Mouse (Mus musculus) monocyte, adult 5-6 weeks (primary cell): ENCODE measurements around the gene Wnt7b. TPM values are rescaled to one million over a fixed set of nuclear protein-coding genes. Genes with fewer than 3 reads are reported as not detected.

ENCODE experiments used
- ATAC-seq: fragments of 153-309, 156-312 bp; replicated peaks from 2 replicates; pipeline ENCODE4 v1.8.0; 2017; ENCODE audit warnings: mild to moderate bottlenecking; ENCODE audit not compliant: low TSS enrichment, insufficient number of reproducible peaks, severe bottlenecking, poor library complexity, low FRiP score
- total RNA-seq: library from RNA; stranded (forward); fragments of 200-1000, 200-491, 200-594 nt; gene quantifications from 3 replicates; pipeline ENCODE4 v1.2.3, GENCODE M21; 2017

Wnt7b gene
- total RNA-seq = not detected in 3 replicates

DNA sequence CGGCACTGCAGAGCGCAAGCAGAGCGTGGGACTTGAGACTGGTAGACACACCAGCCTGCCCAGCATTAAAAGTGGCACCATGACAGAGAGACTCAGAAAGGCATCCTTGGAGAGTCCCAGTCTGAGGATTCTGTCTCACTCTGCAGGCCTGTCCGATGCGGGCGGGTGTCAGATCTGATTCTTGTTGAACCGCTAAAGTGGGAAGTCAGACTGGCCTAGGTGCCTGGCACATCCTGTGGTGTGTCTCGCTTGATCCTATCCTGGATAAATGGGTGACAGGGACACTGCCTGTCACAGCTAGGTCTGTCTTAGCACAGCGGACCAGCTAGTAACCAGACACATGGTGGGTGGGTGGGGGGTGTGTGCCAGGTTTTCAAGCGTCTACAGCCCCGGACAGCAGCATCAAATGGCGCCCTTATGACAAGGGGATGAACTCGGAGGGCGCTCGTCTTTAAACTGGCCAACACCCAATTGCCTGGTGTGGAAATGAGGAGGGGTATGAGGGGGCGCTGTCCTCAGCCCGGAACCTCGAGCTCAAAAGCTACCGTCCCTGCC, at the start of gene Wnt7b:
Gene Wnt7b, minus strand, starts transcription at position 118 of the 555 bp plus-strand sequence.
- no peak for ATAC-seq

DNA sequence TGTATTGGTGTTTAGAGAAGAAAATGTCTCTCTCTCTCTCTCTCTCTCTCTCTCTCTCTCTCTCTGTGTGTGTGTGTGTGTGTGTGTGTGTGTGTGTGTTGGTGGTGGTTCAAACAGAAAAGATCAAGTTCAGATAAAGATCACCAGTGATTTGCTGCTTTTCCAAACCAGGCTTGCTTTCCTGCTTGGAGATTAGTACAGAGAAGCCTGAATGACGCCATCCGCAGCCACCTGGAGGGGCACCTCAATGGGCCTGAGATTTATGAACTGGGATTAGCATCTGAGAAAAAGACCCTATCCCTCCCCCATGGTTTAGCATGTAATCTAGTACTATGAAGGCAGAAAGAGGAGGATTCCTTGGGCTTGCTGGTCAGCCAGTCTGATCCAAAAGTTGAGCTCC, 49.3 kb upstream of the Wnt7b start:
- ATAC-seq = no peak

DNA sequence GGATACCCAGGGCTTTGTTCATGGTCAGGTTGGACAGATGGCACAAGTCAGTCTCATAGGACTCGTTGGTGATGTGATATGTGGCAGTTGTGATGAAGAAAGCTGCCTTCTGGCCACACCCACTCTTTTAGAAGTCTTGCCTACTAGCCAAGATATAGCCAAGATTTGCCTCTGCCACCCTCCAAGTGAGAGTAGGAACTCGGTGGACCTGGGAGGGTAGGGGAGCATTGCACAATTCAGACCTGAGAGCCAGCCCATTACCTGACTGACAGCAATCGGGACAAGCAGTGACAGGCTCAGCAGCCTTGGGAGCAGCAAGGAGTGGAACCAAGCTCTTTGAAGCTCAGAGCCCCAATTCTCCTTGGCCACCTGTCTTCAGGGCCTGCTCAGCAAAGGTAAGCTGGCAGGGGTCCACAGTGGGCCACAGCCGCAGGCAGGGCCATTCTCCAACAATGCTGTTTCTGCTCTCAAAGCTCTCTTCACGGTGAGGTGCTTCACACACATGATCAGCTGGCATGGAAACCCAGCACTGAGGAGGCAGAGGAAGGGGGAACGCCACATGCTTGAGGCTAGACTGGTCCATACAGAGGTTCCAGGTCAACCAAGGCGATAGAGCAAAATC, 47.8 kb upstream of the Wnt7b start:
- no peak for ATAC-seq

DNA sequence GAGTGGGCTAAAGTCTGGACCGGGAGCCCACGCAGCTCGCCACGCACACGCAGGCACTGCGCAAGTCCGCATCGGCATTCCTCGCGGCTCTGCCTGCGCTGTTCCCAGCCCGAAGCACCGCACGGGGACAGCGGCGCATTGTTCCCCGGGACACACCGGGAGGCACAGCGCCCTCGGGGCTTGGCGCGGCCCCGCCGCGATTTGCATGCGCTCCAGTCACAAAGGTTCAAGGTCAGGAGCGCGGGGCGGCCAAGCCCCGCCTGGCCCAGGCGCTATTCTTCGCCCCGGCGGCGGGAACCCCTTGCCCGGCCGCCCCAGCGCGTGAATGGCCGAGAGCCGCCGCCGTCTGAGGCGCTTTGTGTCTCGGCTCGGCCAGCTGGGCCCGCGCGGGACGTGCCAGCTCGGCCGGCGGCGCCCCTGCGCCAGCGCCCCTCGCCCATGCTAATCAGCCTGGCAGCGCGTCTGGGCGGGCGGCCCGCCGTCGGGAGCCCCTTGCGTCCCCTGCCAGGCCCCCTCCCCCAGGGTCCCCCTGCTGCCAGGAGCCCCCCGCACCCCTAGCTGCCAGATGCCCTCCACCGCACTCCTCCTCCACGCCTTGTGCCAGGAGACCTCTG, 43.5 kb upstream of the Wnt7b start:
- ATAC-seq = no peak

DNA sequence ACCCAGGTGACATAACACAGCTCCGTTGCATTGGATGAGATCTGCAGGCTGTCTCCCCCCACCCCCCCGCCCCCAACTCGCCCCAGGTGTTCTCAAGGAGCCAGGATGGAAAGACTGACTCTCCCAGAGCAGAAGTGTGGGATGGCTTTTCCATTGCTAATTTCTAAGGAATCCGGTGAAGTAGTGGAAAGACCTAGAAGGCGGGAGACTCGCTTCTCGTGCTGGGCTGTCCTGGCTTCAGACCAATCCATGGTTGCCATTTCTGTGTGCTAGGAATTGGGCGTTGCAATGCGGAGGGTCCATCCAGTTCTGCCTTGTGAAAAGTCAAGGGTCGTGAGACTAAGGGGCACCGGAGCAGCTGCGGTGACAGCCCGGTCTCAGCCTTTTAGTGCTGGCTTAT, 39.9 kb upstream of the Wnt7b start:
- no peak for ATAC-seq

DNA sequence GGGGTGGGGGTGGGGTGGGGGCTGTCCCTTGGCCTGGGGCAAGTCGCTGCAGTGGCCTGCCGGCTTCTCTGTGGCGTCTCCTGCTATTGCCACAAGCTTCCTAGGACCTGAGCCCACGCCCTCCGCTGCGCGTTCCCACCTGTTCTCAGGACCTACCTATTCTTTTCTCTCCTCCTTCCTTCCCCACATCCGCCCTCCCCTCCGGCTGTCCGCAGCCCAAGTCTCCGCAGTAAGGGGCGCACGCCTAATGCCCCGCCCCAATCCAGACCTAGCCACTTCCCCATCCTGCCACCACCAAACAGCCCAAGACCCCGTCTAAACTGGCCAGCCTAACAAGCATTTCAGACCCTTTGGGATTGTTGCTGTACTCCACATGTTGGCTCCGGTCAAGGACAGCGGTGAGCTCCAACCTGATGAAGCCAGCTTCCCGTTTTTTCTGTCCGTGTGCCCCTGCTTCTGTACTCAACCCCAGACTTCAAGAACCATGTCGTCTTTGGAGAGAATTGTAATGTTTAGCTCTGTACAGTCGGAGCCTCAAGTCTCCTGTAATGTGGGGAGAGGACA, 33.3 kb upstream of the Wnt7b start:
- ATAC-seq = no peak

DNA sequence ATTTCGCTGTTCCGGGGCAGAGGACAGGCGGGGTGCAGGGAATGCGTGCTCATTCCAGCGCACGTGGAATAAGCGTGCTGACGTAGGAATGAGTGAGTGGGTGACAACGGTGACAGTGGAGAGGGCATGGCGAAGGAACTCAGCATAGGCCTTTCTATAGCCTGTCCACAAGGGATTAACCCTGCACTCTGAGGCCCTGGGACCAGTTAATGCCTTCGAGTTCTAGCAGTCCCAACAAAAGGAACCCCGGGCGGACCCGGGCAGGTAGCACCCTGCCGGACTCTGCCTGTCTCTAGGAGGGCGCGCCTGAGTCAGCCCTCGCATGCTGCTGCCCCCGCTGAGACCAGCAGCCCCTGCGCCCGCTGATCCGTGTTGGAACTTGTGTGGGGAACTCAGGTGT, 32.8 kb upstream of the Wnt7b start:
- no peak for ATAC-seq

DNA sequence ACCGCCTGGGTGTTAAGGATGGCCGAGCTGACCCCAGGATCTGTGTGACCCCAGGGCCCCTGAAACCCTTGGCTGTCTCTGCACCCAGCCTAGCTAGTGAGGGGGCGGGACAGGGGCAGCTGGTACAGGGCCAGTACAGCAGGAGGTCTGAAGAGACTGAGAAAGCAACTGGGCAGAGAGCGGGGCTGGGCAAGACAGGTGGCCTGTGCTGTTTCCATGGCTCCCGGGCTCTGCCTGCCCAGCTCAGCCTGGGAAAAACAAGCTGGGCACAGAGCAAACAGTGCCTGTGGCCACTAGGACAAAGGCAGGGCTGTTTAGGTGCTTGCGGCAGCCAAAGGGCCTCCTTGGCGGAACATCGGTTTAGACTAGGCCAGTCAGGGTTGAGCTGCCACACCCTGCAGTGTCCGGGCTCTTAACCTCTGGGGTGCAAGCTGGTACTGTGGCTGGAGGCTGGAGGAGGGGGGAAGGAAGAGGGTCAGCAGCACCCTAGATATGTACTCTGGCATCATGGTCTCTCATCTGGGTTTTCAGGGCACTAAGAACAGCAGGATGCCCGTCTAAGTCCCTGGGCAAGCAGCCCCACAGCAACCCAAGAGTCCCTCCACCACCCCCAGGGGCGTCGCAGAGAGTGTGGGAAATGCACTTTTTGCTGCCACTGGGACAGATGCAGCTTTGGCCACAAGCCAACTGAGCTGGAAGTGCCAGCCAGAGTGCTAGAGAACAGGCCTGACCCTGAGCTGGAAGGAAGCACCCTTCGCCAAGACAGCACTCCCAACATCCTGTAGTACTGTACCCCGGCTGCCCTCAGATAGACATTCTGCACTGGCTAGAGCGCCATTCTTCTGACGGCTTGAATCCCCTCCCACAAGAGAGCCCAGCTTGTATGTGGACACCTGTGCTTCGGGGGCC, 31.3 kb upstream of the Wnt7b start:
- ATAC-seq = no peak

DNA sequence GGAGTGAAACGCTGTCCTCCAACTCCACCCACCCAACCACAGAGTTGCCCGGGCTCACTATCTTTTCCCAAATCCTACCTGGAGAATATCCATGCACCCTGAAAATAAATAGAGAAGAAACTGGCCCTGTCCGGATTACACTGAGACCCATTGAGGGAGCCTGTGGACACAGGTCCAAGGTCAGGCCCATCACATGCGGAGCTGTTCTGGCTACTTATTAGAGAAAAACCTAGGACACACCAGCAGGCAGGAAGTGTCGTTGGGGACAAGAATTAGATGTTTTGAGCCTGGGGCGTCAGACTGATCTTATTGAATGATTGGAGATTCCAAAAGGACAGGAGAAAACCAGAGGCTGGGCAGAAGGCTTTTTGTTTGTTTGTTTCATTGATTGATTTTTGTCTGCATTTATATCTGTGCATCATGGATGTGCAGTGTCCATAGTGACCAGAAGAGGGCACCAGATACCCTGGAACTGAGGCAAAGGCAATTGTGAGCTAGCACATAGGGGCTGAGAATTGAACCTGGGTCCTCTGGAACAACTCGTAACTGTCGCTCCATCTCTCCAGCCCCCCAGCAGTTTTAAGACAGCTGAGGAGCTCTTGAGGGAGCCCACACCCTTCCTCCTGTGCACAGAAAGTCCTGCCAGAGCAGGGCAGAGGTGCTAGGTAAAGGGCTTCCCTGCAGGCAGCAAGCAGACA, 30.5 kb upstream of the Wnt7b start:
- ATAC-seq = 0 out of 2 replicates have a peak, but pooled peaks have one; percentile 33

DNA sequence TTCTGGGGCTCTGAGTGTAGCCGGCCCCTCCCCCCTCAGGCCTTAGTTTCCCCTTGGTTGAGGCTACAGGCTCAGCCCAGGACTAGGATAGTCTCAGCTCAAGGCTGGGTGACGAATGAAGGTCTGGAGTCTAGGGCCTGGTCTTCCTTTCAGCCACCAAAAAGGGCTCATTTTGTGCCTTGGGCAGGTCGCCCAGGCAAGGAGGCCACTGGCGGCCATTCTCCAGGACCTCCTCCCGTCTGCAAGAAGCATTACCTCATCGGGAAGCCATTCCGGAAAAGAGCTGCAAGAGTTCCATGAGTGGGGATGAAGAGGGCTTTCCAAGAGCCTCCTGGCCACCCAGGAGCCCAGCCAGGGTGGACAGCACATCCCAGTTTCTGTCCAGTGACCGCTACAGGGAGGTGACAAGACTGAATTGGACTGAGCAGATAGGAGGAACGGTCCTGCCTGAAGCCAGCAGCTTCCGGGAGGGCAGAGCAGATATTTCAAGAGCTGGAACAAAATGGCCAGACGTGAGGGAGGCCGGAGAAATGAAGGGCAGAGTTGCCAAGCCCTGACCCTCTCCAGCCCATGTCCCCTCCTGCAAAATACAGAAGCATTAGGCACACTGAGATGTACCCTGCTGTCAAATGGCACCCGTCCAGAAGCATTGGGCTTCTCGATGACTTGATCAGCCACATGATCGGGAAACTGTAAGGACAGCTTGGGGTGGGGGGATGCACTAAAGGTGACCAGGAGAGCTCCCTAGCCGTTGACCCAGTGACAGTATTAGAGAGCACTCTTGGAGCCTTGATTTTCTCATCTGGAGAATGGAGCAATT, 29.6 kb upstream of the Wnt7b start:
- ATAC-seq = no peak

DNA sequence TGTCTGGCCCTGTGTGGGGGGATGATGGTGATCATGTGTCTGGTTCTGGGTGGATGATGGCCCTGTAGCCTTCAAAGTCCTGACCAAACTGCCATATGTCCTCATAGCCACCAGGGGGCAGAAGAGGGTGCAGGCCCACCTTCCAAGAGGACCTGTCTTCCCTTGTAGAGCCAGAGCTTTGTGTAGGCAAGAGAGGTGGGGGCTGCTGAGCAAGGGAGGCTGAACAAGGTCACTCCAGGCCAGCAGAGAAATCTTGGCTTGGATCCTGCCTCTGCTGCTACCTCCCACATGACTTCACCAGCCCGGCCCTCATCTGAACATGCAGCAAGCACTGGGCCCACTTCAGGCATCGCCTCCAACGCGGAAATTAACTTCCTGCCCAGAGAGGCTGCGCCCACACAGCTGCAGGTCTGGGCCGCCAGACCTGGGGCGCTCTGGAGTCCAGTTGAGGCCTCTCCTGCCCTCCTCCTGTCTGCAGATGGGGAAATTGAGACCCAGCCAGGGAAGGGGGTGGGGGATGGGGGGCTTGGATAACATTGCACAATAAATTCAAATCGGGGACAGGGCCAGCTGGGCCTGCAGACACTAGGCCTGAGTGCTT, 28.4 kb upstream of the Wnt7b start:
- ATAC-seq = peak; percentile 54

DNA sequence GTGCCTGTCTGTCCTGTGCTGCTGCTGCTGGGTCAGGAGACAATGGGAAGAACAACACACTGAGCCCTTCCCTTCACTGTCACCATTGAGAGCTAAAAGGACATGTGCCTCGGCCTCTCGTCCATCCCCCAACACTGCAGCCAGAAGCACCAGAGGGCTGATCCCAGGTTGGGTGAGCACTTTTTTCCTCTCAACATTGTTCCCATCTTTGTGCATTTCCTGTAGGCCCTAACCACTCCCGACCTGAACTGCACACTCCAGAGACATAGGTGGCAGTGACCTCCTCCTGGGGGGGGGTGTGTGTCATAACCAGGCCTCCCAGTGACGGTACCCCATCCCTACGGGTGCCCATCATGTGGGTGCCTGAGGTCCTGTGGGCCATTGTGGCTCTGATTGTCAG, 27.8 kb upstream of the Wnt7b start:
- no peak for ATAC-seq

DNA sequence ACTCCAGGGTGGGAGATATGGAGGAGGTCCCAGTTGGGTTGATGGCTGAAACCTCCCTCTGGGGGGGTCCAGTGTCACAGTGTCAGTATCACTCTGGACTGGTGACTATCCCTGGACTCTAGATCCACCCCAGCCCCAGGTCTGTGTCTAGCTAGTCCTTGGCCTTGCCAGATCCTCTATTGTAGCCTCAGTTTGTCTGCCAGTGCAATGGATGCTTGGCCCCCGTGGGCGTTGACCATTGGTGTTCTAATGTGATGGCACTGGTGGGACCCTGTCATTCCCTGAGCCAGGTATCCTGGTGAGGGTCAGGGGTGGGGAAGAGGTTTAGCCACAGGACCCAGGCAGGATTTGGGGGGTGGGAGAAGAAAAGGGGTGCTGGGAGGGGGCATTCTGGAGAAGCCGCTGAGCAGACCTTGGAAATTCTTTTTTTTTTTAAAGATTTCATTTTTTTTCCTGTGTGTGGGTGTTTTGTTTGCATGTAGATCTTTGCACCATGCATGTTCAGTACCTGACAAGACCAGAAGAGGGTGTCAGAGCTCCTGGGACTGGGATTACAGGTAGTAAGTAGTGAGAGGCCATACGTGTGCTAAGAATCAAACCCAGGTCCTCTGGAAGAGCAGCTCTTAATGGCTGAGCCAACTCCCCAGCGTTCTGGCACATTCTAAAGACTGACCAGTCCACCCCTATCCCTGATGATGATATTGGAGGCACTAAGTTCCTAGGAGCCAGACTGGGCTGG, 27.2 kb upstream of the Wnt7b start:
- ATAC-seq = no peak

DNA sequence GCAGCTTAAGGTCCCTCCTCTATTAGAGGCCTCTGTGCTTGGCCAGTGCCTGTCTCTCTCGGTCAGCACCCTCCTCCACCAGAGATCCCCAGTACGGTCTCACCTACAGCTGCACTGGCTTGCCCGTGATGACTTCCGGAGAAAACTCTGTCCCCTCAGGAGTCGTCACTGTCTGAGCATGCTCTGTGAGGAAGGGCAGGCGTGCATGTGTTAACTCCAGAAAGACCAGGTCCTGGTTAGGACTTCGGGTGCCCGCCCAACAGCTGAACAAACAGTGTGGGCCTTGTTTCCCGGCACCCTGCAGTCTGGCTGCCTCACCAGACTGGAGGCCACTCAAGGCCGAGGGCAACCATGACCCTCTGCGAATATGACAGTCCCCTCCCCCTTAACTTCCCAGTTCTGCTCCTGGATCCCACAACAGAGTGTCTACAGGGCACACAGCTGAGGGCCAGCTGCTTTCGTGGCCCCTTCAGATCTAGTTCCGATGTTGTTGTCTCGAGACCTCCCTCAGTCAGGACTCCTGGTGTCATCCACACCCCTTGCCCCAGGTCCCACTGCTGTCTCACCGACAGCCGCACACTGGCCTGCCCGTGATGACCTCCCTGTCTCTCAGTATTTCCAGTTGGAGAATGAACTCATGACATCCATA, 23.8 kb upstream of the Wnt7b start:
- no peak for ATAC-seq

DNA sequence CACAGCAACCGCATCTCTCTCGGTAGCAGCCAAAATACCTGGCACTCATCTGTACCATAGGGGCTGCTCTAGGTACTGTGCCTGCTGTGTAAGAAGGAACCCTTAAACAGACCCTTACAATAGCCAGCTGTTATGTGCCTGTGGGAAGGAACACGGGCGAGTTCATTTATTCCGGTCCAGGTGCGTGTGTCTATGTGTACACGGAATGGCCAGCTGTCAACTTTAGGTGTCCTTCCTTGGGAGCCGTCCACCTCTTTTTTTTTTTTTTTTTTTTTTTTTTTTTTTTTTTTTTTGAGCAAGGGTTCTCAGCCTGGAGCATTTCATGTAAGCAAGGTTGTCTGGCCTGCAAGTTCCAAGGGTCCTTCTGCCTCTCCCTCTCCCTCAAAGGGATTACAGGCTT, 22.7 kb upstream of the Wnt7b start:
- ATAC-seq = no peak

DNA sequence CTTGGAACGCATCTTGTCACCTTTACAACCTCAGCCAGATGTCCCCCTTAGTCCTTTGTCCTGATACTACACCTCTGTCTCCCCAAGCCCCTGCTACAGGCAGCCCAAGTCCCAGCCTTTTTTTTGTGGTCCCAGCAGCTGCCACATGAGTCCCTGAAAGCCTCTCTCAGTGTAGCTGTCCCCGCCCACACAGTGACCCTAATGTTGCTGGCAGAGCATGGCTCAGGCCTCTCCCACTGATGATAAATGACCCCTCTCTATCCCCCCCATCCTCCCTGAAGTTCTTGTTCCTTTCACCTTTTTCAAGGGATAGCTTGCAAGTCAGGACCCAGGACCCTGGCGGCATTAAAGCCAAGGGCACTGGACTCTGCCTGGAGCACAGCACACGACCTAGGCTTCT, 22.2 kb upstream of the Wnt7b start:
- no peak for ATAC-seq
